Comparison of ENCODE assay signal across 13 mouse cellular contexts in the genomic region with DNA sequence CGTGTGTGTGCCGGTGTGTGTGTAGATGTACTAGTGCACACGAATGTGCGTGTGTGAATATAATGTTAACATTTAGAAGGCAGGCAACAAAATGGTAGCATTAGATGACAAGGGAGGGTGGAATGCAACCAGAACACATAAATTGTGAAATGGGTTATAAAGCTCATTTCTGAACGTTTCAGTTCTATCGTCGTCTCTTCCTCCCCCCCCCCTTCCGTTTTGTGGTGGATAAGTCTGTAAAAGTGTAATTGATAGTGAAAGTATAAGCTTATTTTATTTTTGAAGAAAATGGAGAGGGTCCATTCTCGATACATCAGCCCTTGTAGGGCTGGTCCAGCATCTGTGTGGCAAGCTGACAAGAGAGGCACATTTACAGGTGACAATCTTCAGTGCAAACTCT.
"Had no signal": no experiment of that assay in that cellular context is flagged by ENCODE, and none has a peak within 500 bp of the region (broad histone marks: within the 10 kb centered on the region; RNA-seq: fewer than 3 reads in every experiment).

No protein-coding gene starts in this region.

- H3K4me1 ChIP-seq: intestine, embryonic 15.5 days; liver, embryonic 12.5 days; lung, embryonic 15.5 days; midbrain, embryonic 13.5 days had no signal

- ATAC-seq: intestine, embryonic 15.5 days; liver, embryonic 12.5 days; midbrain, embryonic 13.5 days had no signal

- H3K9ac ChIP-seq: intestine, embryonic 15.5 days; kidney, embryonic 15.5 days; liver, embryonic 12.5 days; lung, embryonic 15.5 days; midbrain, embryonic 13.5 days had no signal

- DNase-seq: kidney, adult 18-20 months; kidney, postnatal 14 days; left cerebral cortex, postnatal 4 days; lung, postnatal 14 days; right cerebral cortex, postnatal 14 days; thymus, postnatal 25 days had no signal

- H3K27ac ChIP-seq: intestine, embryonic 15.5 days; kidney, embryonic 15.5 days; left cerebral cortex, adult 2 months; liver, embryonic 12.5 days; lung, embryonic 15.5 days; midbrain, embryonic 13.5 days; stomach, postnatal 0 days had no signal

- H3K27me3 ChIP-seq: intestine, embryonic 15.5 days; lung, embryonic 15.5 days had no signal

- H3K4me2 ChIP-seq: intestine, embryonic 15.5 days; kidney, embryonic 15.5 days; liver, embryonic 12.5 days; lung, embryonic 15.5 days; midbrain, embryonic 13.5 days had no signal

- H3K9me3 ChIP-seq: intestine, embryonic 15.5 days; kidney, embryonic 15.5 days; liver, embryonic 12.5 days; lung, embryonic 15.5 days; midbrain, embryonic 13.5 days had no signal

- H3K4me3 ChIP-seq: intestine, embryonic 15.5 days; kidney, embryonic 15.5 days; left cerebral cortex, adult 2 months; liver, embryonic 12.5 days; lung, embryonic 15.5 days; midbrain, embryonic 13.5 days had no signal

- H3K36me3 ChIP-seq: intestine, embryonic 15.5 days; kidney, embryonic 15.5 days; liver, embryonic 12.5 days; lung, embryonic 15.5 days; midbrain, embryonic 13.5 days had no signal
